Mouse (Mus musculus): ENCODE results near the gene Tgds. TPM values are rescaled to one million over a fixed set of nuclear protein-coding genes. Genes with fewer than 3 reads are reported as not detected.
"Not testable (repeated sequence)": the region's sequence is repeated elsewhere in the genome, so short reads cannot be mapped to it uniquely, and the experiment has no call there.

Tgds gene
- total RNA-seq, 4 experiments from 2014 or later: 10.0 to 12.9 (median 11.3) TPM

DNA sequence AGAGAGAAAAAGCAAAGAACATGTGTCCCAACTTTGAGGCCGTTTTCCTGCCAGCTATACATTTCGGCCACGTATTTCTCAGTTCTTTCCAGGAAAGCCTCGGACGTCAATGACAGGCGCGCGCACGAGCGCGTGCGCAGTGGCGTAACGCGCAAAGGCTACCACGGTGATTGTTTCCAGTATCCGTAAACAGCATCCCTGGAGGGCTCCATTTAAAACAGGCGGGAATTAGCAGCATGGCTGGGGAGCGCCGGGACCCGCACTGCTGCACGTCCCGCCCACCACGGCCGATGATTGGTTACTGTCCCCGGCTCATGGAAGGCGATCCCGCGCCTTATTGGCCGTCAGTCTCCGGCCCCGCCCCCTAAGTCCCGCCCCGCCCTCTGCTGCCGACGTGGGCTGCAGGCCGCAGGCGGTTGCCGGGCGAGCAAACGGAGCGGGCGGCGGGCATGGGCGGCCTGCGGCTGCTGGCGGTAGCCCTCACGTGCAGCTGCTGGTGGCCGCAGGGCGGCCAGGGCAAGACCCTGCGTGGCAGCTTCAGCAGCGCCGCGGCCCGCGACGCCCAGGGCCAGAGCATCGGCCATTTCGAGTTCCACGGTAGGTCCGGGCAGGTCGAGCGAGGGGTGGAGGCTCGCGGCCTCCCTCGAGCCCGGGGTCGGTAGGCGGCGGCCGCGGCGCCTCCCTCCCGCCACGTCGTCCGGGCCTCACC, 4.3 kb upstream of the Tgds start, which contains the start of gene Gpr180:
Gene Gpr180, plus strand, starts transcription at position 415 of the 709 bp plus-strand sequence.
- DNase-seq (ENCODE audit: low spot score in 2 of 2): peak; percentile 92 to 96

DNA sequence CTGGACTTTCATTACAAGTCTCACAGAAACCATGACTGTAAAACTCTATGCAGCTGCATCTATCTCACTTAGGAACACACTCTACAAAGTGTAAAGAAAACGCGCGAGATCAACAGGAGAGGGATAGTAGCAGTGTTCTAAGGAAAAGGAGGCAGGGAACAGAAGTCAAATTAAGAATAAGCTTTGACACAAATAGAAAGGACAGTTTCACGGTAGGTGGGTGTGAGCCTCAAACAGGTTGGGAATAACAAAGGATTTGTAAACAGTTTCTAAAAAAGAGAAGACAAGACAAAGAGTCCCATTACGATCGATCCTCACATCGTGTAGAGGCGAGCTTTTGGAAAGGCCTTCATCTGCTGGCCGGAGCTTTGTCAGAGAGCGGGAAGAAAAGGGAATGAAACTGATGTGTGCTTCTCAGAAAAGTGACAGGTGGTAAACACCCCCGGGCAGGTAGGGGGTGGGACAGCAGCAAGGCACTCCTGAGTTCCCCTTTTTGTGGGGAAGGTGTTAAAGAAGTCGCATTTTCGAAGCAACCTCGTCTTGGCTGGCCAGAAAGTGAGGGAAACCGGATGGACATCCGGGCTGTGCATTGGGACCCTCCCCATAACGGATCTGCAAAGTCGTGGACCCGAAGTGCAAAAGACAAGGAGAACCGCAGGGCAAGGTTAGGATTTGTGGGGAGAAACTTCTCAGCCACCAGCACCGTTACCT, 469 bp downstream of the Tgds start:
- DNase-seq (ENCODE audit: low spot score in 2 of 2): no peak

DNA sequence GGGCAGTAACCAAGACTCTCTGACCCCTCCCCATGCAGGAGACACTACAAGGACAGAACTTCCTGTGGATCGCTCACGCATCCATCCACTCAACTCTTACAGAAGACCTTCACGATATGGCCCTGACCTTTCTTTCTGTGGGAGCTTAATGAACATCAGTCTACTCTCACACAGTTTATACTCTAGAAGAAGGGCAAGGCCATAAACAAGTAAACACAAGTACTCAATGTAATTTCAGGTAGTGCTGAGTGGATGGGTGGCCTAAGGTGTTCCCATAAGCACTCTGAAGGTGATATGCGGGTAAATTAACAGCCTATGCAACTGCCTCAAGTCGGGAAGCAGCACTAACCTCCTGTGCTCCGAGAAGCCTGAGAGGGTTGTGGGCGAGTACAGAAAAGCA, 1.1 kb downstream of the Tgds start:
- no peak for DNase-seq (ENCODE audit: low spot score in 2 of 2)

DNA sequence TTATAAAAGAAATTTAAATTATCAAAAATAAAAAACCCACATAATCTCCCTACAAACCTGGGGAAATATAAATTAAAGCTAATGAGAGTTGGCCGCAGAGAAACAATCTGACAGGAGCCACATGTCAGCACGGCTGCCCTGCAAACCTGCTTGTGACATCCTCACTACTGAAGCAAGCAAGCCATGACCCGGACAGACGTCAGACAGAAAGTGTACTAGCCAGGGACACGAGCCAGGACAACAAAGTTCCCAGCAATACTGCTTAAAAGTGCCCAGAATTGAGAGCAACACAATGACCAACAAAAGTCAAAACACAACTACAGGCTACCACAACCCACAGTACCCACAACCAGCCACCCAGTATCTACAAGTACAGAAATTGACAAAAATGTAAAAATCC, 6.3 kb downstream of the Tgds start:
- DNase-seq (ENCODE audit: low spot score in 2 of 2): no peak

DNA sequence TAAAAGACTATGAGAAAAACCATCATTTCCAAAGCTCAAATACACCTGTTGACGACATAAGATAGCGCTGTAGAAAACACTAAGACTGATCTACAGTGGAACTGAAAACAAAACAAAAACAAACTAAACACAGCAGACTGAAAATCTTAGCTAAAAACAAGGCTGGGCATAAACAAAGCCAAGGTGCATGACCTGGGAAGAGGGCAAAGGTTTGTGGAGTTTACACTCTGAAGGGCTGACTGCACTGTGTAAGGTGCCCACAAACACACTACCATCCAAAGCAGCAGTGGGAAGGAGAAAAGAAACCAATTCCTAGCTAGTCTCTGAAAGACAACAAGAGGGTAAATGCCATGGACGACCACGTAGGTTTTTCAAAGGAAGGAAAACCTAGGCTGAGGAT, 7.8 kb downstream of the Tgds start:
- DNase-seq (ENCODE audit: low spot score in 2 of 2): no peak

DNA sequence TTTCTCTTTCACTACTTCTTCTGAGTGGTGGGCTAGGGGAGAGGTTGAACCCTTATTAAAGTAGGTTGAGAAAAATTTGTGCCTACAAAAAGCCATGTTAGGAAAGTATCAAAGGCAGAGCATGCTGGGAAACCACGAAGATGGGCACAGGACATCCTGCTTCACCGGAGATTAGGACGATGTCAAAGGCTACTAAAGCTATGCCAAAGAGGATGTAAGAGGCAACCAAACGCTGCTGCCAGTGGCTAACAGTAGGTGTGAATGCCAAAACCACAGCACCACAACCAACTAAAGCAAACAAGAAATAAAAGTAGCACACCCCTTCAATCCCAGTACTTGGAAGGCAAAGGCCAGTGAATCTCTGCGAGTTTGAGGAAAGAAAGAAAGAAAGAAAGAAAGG, 8.4 kb downstream of the Tgds start:
- no peak for DNase-seq (ENCODE audit: low spot score in 2 of 2)

DNA sequence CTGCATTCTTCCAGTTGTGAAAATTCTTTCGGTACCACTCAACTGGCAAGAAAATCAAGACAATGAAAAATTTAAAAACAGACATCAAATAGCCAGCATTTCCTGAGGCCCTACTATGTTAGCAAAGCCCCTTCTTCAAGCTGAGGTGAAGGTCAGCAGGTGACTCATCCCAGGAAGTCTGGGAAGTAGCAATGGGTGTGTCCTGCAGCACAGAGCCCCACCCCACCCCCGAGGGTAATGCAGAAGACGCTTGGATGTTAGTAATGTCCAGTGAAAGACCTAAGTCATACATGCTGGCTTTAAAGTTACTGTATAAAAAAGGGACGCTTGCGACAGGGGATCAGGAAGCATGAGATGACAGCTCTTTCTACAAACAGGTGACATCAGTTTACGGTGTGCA, 19.4 kb downstream of the Tgds start:
- no peak for DNase-seq (ENCODE audit: low spot score in 2 of 2)

DNA sequence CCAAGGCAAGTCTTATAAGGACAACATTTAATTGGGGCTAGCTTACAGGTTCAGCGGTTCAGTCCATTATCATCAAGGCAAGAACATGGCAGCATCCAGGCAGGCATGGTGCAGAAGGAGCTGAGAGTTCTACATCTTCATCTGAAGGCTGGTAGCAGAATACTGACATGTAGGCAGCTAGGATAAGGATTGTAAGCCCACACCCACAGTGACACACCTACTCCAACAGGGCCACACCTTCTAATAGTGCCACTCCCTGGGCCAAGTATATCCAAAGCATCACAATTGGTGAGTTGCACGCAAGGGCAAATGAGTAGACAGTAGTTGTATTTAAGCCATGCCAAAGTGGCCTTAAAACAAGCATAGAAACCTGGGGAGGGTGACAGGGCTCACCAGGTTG, 25.1 kb downstream of the Tgds start:
- DNase-seq (ENCODE audit: low spot score in 2 of 2): not testable (repeated sequence)

DNA sequence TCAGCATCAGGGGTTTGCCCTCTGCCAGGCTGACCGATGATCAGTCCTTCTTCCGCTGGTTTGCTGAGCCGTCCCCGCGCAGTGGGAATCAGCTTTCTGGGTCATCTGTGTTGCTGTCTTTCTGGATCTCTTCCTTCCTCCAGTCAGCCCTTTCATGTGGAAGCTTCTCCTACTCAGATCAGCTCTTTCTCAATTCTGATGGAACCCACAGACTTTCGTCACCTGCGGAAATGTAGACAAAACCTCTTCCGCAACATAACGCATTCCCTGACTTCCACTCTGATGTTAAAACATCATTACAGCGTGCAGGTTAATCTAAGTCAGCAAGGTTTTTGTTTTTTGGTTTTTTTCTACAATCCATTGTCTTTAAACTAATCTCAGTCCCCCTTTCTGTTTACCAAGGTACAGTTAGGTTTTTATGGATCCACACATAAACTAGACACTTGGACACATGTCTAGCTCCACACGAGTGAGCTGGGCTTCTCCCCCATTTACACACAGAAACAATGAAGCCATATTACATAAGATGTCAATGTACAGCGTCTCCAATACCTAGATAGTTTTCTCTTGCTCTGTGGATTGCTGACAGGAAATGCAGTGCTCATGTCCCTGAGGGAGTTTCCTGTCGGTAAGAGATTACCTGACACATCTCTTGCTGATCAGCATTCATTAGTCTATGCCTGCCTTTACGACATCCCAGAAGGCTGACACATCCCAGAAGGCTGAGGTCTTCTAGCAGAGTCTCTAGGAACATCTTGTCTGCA, 31.1 kb downstream of the Tgds start:
- DNase-seq (ENCODE audit: low spot score in 2 of 2): no peak

DNA sequence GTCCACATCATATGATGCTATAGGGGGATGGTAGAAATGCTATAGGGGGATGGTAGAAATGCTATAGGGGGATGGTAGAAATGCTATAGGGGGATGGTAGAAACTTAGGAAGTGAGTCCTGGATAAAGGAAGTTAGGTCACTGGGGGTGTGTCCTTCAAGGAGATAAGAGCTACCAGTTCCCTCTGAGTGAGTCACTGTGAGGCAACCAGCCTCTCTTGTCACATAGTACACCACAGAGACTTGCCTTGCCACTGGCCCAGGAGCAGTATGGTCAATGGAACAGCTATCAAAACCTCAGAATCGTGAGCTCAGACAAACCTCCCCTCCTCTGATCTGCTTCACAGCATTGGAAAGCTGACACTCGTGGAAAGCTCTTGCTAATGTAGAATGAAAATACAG, 34.3 kb downstream of the Tgds start:
- DNase-seq (ENCODE audit: low spot score in 2 of 2): no peak

DNA sequence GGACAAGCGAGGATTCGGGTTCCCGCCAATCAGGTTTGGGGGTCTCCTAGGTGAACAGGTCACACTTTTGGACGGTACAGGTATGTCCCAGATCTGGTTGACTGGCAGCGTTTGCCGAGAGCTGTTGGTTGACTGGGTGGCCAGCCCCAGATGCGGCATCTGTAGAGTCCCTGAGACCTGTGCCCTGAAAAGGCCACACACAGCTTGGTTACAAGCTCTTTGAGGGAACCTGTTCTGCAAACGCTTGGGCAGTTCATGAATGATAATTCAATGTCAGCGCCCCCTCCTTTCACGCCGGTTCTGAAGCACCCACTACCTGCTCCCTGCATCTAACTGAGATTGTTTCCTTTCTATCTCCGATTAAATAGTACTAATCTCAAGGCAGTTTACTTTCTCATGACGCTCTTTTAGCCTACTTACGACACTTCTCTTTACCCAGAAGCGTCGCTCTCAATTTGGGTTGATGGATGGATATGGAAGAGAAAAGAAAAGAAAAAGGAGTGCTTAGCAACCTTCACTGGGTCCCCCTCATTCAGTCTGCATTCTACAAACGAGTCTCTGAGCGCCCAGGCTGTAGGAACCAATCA, 42.7 kb downstream of the Tgds start:
- no peak for DNase-seq (ENCODE audit: low spot score in 2 of 2)

DNA sequence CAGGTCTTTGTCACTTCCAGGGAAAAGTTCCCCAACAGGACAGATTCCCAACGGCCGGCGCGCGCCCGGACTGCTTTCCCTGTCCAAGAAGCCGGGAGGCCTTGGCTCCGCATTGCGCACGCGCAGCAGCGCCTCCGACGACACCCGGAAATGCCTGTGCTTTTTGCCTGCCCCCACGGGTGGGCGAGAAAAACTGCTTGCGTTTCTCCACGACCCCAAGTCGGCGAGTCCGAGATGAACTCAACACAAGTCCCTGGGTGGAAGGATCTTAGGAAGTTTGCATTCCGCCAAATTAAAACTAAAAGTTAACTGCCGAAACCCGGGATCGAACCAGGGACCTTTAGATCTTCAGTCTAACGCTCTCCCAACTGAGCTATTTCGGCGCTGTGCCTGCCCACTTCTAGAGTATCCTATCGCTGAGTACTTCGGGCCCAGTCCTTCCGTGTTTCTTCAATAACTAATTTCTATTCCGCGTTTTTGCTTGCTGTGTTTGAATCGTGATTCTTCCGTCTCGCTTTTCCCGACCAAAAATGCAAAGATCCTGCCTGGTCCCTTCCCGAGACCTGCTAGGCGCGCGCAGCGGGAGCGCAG, 43.2 kb downstream of the Tgds start:
- DNase-seq (ENCODE audit: low spot score in 2 of 2): peak; percentile 87 to 90

DNA sequence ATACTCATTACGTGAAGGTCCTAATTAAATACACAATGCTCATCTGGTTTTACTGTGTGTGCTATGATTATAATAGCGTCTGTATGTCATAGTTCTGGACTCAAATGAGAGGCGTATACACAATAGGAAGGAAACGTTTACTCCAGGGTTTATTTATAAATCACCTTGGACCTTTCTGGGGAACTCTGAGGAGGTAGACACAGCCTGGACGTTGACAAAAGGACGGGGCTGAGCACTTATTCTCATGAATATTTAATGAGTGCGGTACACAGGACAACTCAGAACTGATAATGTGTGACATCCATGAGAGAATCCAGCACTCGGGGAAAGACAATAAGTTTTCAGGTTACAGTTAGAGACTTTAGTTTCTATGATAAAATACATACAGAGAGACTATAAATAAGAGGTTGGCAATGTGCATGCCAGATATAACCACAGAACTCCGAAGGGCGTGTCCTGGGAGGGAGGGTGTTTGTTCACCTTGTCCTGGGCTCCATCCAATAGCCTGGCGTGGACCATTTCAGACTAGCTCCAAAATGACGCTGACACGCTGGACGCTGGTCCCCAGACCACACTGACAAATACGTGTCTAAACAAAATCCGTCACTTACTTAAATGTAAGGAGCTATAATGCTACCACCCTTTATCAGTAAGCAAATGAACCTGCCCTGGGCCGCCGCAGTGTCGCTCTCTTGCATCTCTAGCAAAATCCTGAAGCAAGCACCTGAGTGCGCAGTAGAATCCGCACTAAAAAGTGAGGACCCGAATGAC, 43.9 kb downstream of the Tgds start:
- no peak for DNase-seq (ENCODE audit: low spot score in 2 of 2)

DNA sequence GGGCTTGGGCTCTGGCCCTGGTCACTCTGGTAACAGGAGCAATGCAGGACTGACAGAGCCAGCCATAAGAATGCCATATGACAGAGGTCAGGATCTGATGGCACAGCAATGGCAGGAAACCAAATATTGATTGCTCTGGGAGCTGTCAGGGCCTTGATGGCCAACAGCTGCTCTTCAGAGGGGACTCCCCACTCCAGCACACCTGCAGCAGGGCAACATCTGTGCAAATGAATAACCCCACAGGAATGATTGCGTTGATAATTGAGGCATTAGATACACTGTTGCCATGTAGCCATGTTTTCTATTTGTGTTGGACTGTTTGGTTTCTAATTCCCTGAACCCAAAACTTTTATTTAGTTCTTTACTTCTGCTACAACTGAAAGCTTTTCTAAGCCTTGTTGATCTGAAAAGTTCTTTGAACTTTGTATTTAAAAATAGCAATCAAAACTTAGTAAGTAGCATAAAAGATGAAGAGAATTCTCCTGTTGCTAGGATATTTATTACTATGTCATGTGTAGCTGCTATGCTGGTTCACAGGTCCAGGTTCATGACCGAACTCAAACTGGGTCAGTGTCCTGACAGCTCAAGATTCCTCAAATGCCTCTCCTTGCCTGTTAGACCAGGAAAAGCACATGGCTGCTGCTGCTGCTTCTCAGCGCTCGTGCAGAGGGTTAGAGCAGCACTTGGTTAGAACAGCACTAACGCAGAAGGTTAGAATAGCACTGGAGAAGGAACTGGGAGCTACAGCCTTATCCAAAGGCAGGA, 46.1 kb downstream of the Tgds start:
- DNase-seq (ENCODE audit: low spot score in 2 of 2): no peak

DNA sequence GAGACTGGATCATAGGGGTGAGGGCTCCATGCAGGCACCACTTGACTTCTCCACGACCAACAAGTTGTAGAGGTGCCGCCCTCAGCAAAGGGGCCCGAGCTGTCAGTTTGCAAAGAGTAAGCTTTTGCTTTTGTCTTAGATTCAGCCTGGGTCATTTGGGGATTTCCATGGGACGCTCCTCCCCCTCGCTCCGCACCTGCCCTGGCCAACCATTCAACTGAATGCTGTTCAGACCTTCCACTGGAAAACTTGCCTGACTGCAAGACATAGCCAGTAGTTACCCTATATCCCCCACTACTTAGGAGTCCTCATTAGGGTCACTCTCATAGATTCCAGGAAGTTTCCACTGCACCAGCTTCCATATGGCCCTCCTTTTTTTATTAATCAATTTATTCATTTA, 48.7 kb downstream of the Tgds start:
- DNase-seq (ENCODE audit: low spot score in 2 of 2): no peak

DNA sequence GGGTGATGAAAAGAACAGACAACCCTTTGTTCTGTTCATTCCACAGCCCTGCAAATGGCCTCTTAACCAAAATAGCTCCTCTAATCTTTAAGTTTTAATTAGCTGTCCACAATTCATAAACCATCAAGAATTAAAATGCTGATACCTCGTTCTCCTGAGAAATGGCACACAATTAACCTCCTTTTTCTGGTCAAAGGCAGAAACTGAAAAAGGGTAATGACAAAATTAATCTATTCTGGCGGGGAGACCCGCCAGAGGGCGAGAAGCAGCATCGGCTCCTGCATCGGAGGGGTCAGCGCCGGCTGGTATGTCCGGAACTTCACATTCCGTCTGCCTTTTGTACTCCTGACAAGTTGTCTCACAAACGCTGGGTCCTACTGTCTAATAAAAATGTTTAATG, 51.9 kb downstream of the Tgds start:
- no peak for DNase-seq (ENCODE audit: low spot score in 2 of 2)

DNA sequence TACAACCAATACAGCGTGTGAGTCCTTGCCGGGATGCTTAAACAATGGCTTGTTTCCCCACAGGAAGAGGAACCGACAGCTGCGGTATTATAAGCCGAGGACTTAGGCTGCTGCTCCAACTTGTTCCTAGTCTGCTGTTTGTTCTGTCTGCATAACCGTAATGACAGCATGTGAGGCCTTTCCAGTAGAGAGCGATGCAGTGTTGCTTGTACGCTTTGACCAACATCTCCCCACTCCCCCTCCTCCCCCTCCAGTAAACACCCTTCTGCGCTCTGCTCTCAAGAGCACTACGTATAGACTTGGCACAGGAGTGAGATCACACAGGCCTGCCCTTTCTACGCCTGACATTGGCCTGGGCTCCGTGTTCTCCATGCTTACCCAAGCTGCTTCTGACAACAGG, 62.5 kb downstream of the Tgds start:
- no peak for DNase-seq (ENCODE audit: low spot score in 2 of 2)

DNA sequence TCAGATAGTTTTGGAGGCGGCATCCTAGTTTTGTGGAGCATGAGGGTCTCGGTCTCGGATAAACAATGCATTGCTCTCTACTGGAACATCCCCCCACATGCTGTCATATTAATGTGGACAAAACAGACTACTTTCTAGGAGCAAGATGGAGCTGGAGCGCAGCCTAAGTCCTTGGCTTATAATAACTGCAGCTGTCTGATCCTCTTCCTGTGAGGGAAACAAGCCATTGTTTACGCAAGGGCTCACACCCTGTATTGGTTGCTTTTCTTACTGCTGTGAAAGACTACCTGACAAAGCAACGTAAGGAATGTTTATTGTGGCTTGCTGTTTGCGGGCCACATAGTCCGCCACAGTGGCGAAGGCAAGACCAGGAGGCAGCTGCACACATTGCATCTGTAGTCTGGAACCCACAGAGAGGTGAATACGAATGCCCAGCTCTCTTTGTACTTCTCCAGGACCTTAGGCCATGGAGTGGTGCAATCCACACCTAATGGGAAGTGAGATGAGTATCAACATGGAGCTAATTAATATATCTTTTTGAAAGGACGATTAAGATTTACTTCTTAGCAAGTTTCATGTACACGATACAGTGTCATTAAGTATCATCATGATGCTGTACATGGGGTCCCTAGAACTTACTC, 63.0 kb downstream of the Tgds start:
- no peak for DNase-seq (ENCODE audit: low spot score in 2 of 2)

Measured in layer of hippocampus, adult 8-10 months (tissue).